Mouse (Mus musculus) ES-Bruce4 (cell line): ENCODE results near the gene Lsm4. TPM values are rescaled to one million over a fixed set of nuclear protein-coding genes. Genes with fewer than 3 reads are reported as not detected.

Source experiments
- H3K27ac ChIP-seq: 2 replicates; pipeline ENCODE4 v1.5.1; 2012; ENCODE audit warnings: low read length, inconsistent platforms; ENCODE audit not compliant: insufficient read depth
- H3K27me3 ChIP-seq: 2 replicates; pipeline ENCODE4 v1.6.1; 2012; ENCODE audit warnings: mild to moderate bottlenecking, low read length, inconsistent platforms; ENCODE audit not compliant: control insufficient read depth, poor library complexity, insufficient read depth, severe bottlenecking
- H3K36me3 ChIP-seq: 2 replicates; pipeline ENCODE4 v1.6.1; 2012; ENCODE audit warnings: inconsistent platforms, mild to moderate bottlenecking, low read length, moderate library complexity; ENCODE audit not compliant: control insufficient read depth, poor library complexity, insufficient read depth, severe bottlenecking
- H3K4me1 ChIP-seq: one replicate; pipeline ENCODE4 v1.8.1; 2011; ENCODE audit warnings: low read length; ENCODE audit not compliant: control insufficient read depth, insufficient read depth
- H3K4me3 ChIP-seq: 2 replicates; pipeline ENCODE4 v1.5.1; 2011; ENCODE audit warnings: low read depth, mild to moderate bottlenecking, low read length
- H3K9ac ChIP-seq: 2 replicates; pipeline ENCODE4 v1.6.1; 2012; ENCODE audit warnings: low read depth, mild to moderate bottlenecking, inconsistent platforms; ENCODE audit not compliant: poor library complexity, severe bottlenecking
- H3K9me3 ChIP-seq: replicated peaks from 2 replicates; pipeline ENCODE4 v1.6.1; 2012; ENCODE audit warnings: mild to moderate bottlenecking, low read length, inconsistent platforms; ENCODE audit not compliant: control insufficient read depth, poor library complexity, insufficient read depth, severe bottlenecking
- CTCF ChIP-seq: IDR thresholded peaks from one replicate; pipeline ENCODE4 v1.8.1; 2011; ENCODE audit warnings: low read depth, low read length
- EP300 ChIP-seq: IDR thresholded peaks from 2 replicates; pipeline ENCODE4 v1.6.1; 2011; ENCODE audit warnings: low read depth, low read length; ENCODE audit not compliant: insufficient read depth
- POLR2A ChIP-seq: IDR thresholded peaks from one replicate; pipeline ENCODE4 v1.8.1; 2011; ENCODE audit warnings: low read length; ENCODE audit not compliant: insufficient read depth
- polyA plus RNA-seq: library from polyadenylated mRNA; stranded (reverse); fragments of >200 nt; gene quantifications from 2 replicates; pipeline ENCODE4 v1.2.4, GENCODE M21; 2011; ENCODE audit warnings: low read depth; ENCODE audit not compliant: missing spikeins, insufficient read depth, insufficient read length

Lsm4 gene
- polyA plus RNA-seq, 1 experiment: 211 TPM

GRCm38 (mm10) chr8:70654121-70654520 is 18.9 kb upstream of the Lsm4 start:
- H3K36me3 ChIP-seq: peaks cover 32% of the 10 kb centered on the region
- no peak overlapping the region for H3K9ac ChIP-seq
- H3K27ac ChIP-seq: no peak overlapping the region
- H3K9me3 ChIP-seq: no peaks in the 10 kb centered on the region
- TF ChIP-seq CTCF (no peak), POLR2A (no peak), EP300 (no peak)
- peaks cover 9% of the 10 kb centered on the region for H3K4me1 ChIP-seq
- H3K27me3 ChIP-seq: no peaks in the 10 kb centered on the region
- H3K4me3 ChIP-seq: no peak overlapping the region

GRCm38 (mm10) chr8:70655469-70655868 is 17.6 kb upstream of the Lsm4 start:
- Histone ChIP-seq H3K9ac (no peak overlapping the region), H3K9me3 (no peaks in the 10 kb centered on the region), H3K36me3 (peaks cover 26% of the 10 kb centered on the region), H3K4me3 (no peak overlapping the region), H3K27me3 (no peaks in the 10 kb centered on the region), H3K27ac (no peak overlapping the region), H3K4me1 (peaks cover 5% of the 10 kb centered on the region)
- no peak for TF ChIP-seq POLR2A
- no peak for TF ChIP-seq EP300

- no peak overlapping the region for H3K4me3 ChIP-seq
- no peak for TF ChIP-seq EP300
- no peak for TF ChIP-seq POLR2A
- no peak for TF ChIP-seq CTCF
- peaks cover 3% of the 10 kb centered on the region for H3K4me1 ChIP-seq
- peak overlapping the region; percentile 40; the same call in 1 of the 2 replicates for H3K9ac ChIP-seq
- no peaks in the 10 kb centered on the region for H3K27me3 ChIP-seq
- H3K36me3 ChIP-seq: peaks cover 23% of the 10 kb centered on the region
- H3K27ac ChIP-seq: peak overlapping the region; percentile 36
- H3K9me3 ChIP-seq: no peaks in the 10 kb centered on the region
Observed at GRCm38 (mm10) chr8:70656193-70656790, 16.8 kb upstream of the Lsm4 start.

- H3K27me3 ChIP-seq: no peaks in the 10 kb centered on the region
- no peak overlapping the region for H3K27ac ChIP-seq
- no peak overlapping the region for H3K4me3 ChIP-seq
- H3K9me3 ChIP-seq: no peaks in the 10 kb centered on the region
- H3K9ac ChIP-seq: no peak overlapping the region
- TF ChIP-seq EP300 (no peak), POLR2A (no peak), CTCF (no peak)
- H3K36me3 ChIP-seq: peaks cover 21% of the 10 kb centered on the region
- peaks cover 2% of the 10 kb centered on the region for H3K4me1 ChIP-seq
Observed at GRCm38 (mm10) chr8:70657214-70657613, 15.8 kb upstream of the Lsm4 start.

GRCm38 (mm10) chr8:70657739-70658138 is 15.3 kb upstream of the Lsm4 start:
- no peaks in the 10 kb centered on the region for H3K27me3 ChIP-seq
- no peak overlapping the region for H3K9ac ChIP-seq
- H3K9me3 ChIP-seq: no peaks in the 10 kb centered on the region
- peaks cover 20% of the 10 kb centered on the region for H3K36me3 ChIP-seq
- TF ChIP-seq POLR2A: no peak
- TF ChIP-seq EP300: no peak
- TF ChIP-seq CTCF: no peak
- no peaks in the 10 kb centered on the region for H3K4me1 ChIP-seq
- H3K4me3 ChIP-seq: no peak overlapping the region
- H3K27ac ChIP-seq: no peak overlapping the region

GRCm38 (mm10) chr8:70658897-70659603 is 14.0 kb upstream of the Lsm4 start:
- no peaks in the 10 kb centered on the region for H3K9me3 ChIP-seq
- H3K36me3 ChIP-seq: peaks cover 20% of the 10 kb centered on the region
- peak overlapping the region; percentile 29 for H3K27ac ChIP-seq
- no peaks in the 10 kb centered on the region for H3K27me3 ChIP-seq
- no peaks in the 10 kb centered on the region for H3K4me1 ChIP-seq
- TF ChIP-seq EP300: 0 out of 2 replicates have a peak, but pooled peaks have one; percentile 32
- TF ChIP-seq CTCF: no peak
- peak; percentile 86 for TF ChIP-seq POLR2A
- peak overlapping the region; percentile 79 for H3K9ac ChIP-seq
- H3K4me3 ChIP-seq: peak overlapping the region; percentile 92
